Comparison of ENCODE assay signal across 9 mouse cellular contexts in genomic region chr1:80106269-80106668, GRCm38 (mm10).
DNase-seq lines count a peak whose midpoint lies in the region; ATAC-seq and TF ChIP-seq lines count a peak whose summit lies in the region.
"Had no signal": no experiment of that assay in that cellular context is flagged by ENCODE, and none has a peak within 500 bp of the region (broad histone marks: within the 10 kb centered on the region; RNA-seq: fewer than 3 reads in every experiment).

No protein-coding gene starts in this region.

- H3K4me3 ChIP-seq in forebrain, embryonic 13.5 days, result no peak overlapping the region
- H3K4me3 ChIP-seq in forebrain, embryonic 11.5 days (ENCODE audit: low read depth, low read length), result no peak overlapping the region
- no peak overlapping the region for H3K4me3 ChIP-seq in midbrain, embryonic 13.5 days (replicated peaks)
- H3K4me3 ChIP-seq in midbrain, embryonic 15.5 days, result no peak overlapping the region
- no peak overlapping the region for H3K4me3 ChIP-seq in kidney, postnatal 0 days (replicated peaks; ENCODE audit: low read depth, low read length)
- H3K4me3 ChIP-seq: lung, embryonic 15.5 days had no signal

- H3K9ac ChIP-seq in forebrain, embryonic 13.5 days, result no peak overlapping the region
- H3K9ac ChIP-seq in forebrain, embryonic 11.5 days (ENCODE audit: low read length), result no peak overlapping the region
- no peak overlapping the region for H3K9ac ChIP-seq in midbrain, embryonic 13.5 days (replicated peaks)
- H3K9ac ChIP-seq in midbrain, embryonic 15.5 days, result no peak overlapping the region
- H3K9ac ChIP-seq in kidney, postnatal 0 days (ENCODE audit: low read depth, low read length), result no peak overlapping the region
- H3K9ac ChIP-seq: lung, embryonic 15.5 days had no signal

- peak; percentile 69 for TF ChIP-seq CTCF in kidney, postnatal 0 days (IDR thresholded peaks at IDR 0.05; ENCODE audit: low read depth)

- no peaks in the 10 kb centered on the region for H3K27me3 ChIP-seq in forebrain, embryonic 13.5 days
- H3K27me3 ChIP-seq in forebrain, embryonic 11.5 days (ENCODE audit: control insufficient read depth, insufficient read depth, low read length), result no peaks in the 10 kb centered on the region
- no peaks in the 10 kb centered on the region for H3K27me3 ChIP-seq in midbrain, embryonic 13.5 days
- H3K27me3 ChIP-seq in midbrain, embryonic 15.5 days (replicated peaks), result no peaks in the 10 kb centered on the region
- no peaks in the 10 kb centered on the region for H3K27me3 ChIP-seq in kidney, postnatal 0 days (ENCODE audit: insufficient read depth, low read length)
- H3K27me3 ChIP-seq: lung, embryonic 15.5 days had no signal

- no peaks in the 10 kb centered on the region for H3K9me3 ChIP-seq in forebrain, embryonic 13.5 days (replicated peaks)
- no peaks in the 10 kb centered on the region for H3K9me3 ChIP-seq in forebrain, embryonic 11.5 days (ENCODE audit: control insufficient read depth, low read length)
- H3K9me3 ChIP-seq in midbrain, embryonic 13.5 days, result no peaks in the 10 kb centered on the region
- H3K9me3 ChIP-seq in midbrain, embryonic 15.5 days, result no peaks in the 10 kb centered on the region
- H3K9me3 ChIP-seq in kidney, postnatal 0 days (replicated peaks; ENCODE audit: low read length), result no peaks in the 10 kb centered on the region
- H3K9me3 ChIP-seq: lung, embryonic 15.5 days had no signal

- 76% methylated on average over 2 of the region's 2 CpGs for WGBS in forebrain, embryonic 13.5 days
- WGBS in forebrain, embryonic 11.5 days, result 80% methylated on average over 2 of the region's 2 CpGs
- WGBS in midbrain, embryonic 13.5 days, result 67% methylated on average over 2 of the region's 2 CpGs
- 60% methylated on average over 2 of the region's 2 CpGs for WGBS in midbrain, embryonic 15.5 days
- WGBS in kidney, postnatal 0 days, result 66% methylated on average over 2 of the region's 2 CpGs

- H3K4me1 ChIP-seq in forebrain, embryonic 13.5 days, result no peaks in the 10 kb centered on the region
- no peaks in the 10 kb centered on the region for H3K4me1 ChIP-seq in forebrain, embryonic 11.5 days (replicated peaks; ENCODE audit: control insufficient read depth, insufficient read depth, low read length)
- no peaks in the 10 kb centered on the region for H3K4me1 ChIP-seq in midbrain, embryonic 13.5 days (replicated peaks)
- H3K4me1 ChIP-seq in midbrain, embryonic 15.5 days, result no peaks in the 10 kb centered on the region
- H3K4me1 ChIP-seq in kidney, postnatal 0 days (replicated peaks; ENCODE audit: insufficient read depth, low read length), result no peaks in the 10 kb centered on the region
- H3K4me1 ChIP-seq: lung, embryonic 15.5 days had no signal

- no peak for DNase-seq in forebrain, embryonic 11.5 days (ENCODE audit: low spot score)
- peak; percentile 11 for DNase-seq in c-Kit-negative CD71-positive TER-119-positive erythroid progenitor cells, embryonic 14.5 days (ENCODE audit: low read depth, low spot score)
- DNase-seq in kidney, postnatal 0 days (ENCODE audit: low spot score), result peak; percentile 67
- peak; percentile 23 to 26 for DNase-seq in natural killer cell, adult 2 months (ENCODE audit: low spot score in 2 of 2)
- no peak for DNase-seq in ovary, postnatal 10 days (ENCODE audit: low spot score)

- ATAC-seq in forebrain, embryonic 13.5 days, result peak; percentile 48
- no peak for ATAC-seq in forebrain, embryonic 11.5 days (replicated peaks; ENCODE audit: low FRiP score)
- ATAC-seq in midbrain, embryonic 13.5 days, result peak; percentile 60; the same call in 1 of the 2 replicates
- ATAC-seq in midbrain, embryonic 15.5 days (replicated peaks), result no peak; the same call in 1 of the 2 replicates
- ATAC-seq in kidney, postnatal 0 days (replicated peaks; ENCODE audit: low FRiP score, low read depth), result no peak

- no peak overlapping the region for H3K27ac ChIP-seq in forebrain, embryonic 13.5 days
- H3K27ac ChIP-seq in forebrain, embryonic 11.5 days (ENCODE audit: low read depth, low read length), result no peak overlapping the region
- H3K27ac ChIP-seq in midbrain, embryonic 13.5 days, result no peak overlapping the region
- H3K27ac ChIP-seq in midbrain, embryonic 15.5 days, result no peak overlapping the region
- H3K27ac ChIP-seq in kidney, postnatal 0 days, result no peak overlapping the region
- H3K27ac ChIP-seq: lung, embryonic 15.5 days had no signal

- no peaks in the 10 kb centered on the region for H3K36me3 ChIP-seq in forebrain, embryonic 13.5 days (ENCODE audit: poor library complexity, severe bottlenecking)
- no peaks in the 10 kb centered on the region for H3K36me3 ChIP-seq in forebrain, embryonic 11.5 days (ENCODE audit: control insufficient read depth, insufficient read depth, low read length)
- no peaks in the 10 kb centered on the region for H3K36me3 ChIP-seq in midbrain, embryonic 13.5 days
- no peaks in the 10 kb centered on the region for H3K36me3 ChIP-seq in midbrain, embryonic 15.5 days (replicated peaks)
- H3K36me3 ChIP-seq in kidney, postnatal 0 days (ENCODE audit: insufficient read depth, low read length), result no peaks in the 10 kb centered on the region
- H3K36me3 ChIP-seq: lung, embryonic 15.5 days had no signal

- H3K4me2 ChIP-seq in forebrain, embryonic 13.5 days, result no peak overlapping the region
- no peak overlapping the region for H3K4me2 ChIP-seq in forebrain, embryonic 11.5 days (ENCODE audit: low read depth, low read length, severe bottlenecking)
- H3K4me2 ChIP-seq in midbrain, embryonic 13.5 days (replicated peaks), result no peak overlapping the region
- H3K4me2 ChIP-seq in midbrain, embryonic 15.5 days, result no peak overlapping the region
- H3K4me2 ChIP-seq in kidney, postnatal 0 days (ENCODE audit: low read length), result no peak overlapping the region
- H3K4me2 ChIP-seq: lung, embryonic 15.5 days had no signal

Comparison
In these comparisons a context has a peak if more than half of its experiments do, and no peak if none do; other contexts are left out.
1. ATAC-seq: peak in forebrain, embryonic 13.5 days (single experiment) and midbrain, embryonic 13.5 days (single experiment); none in forebrain, embryonic 11.5 days (single experiment), midbrain, embryonic 15.5 days (single experiment) and kidney, postnatal 0 days (single experiment).
2. DNase-seq: peak in c-Kit-negative CD71-positive TER-119-positive erythroid progenitor cells, embryonic 14.5 days (single experiment), kidney, postnatal 0 days (single experiment) and natural killer cell, adult 2 months (2 of 2); none in forebrain, embryonic 11.5 days (single experiment) and ovary, postnatal 10 days (single experiment).